Mouse (Mus musculus) urinary bladder, postnatal 10 days (tissue): ENCODE data around the gene 1110008P14Rik.

Source experiments
- DNase-seq: peaks from one replicate; pipeline ENCODE4 v3.0.0; 2022; ENCODE audit warnings: low spot score

The 1110008P14Rik gene

GRCm38 (mm10) chr2:32408429-32409424, 27.0 kb upstream of the 1110008P14Rik start:
- DNase-seq = no peak

GRCm38 (mm10) chr2:32407144-32407824, 25.5 kb upstream of the 1110008P14Rik start:
- no peak for DNase-seq

- peak; percentile 79 for DNase-seq
Observed at GRCm38 (mm10) chr2:32404663-32405062, 22.9 kb upstream of the 1110008P14Rik start.

- no peak for DNase-seq
Observed at GRCm38 (mm10) chr2:32396695-32397094, 15.0 kb upstream of the 1110008P14Rik start.

GRCm38 (mm10) chr2:32395946-32396621, 14.3 kb upstream of the 1110008P14Rik start:
- DNase-seq = peak; percentile 69

- peak; percentile 63 for DNase-seq
Observed at GRCm38 (mm10) chr2:32395484-32395945, 13.8 kb upstream of the 1110008P14Rik start, which contains the start of gene Ptges2. Gene Ptges2 (plus strand): TSS chr2:32395896.

- DNase-seq = no peak
Observed at GRCm38 (mm10) chr2:32394973-32395372, 13.2 kb upstream of the 1110008P14Rik start.

GRCm38 (mm10) chr2:32392063-32392462, 10.3 kb upstream of the 1110008P14Rik start:
- DNase-seq = no peak

GRCm38 (mm10) chr2:32390871-32391270, 9.1 kb upstream of the 1110008P14Rik start:
- DNase-seq = no peak

- DNase-seq = no peak
Observed at GRCm38 (mm10) chr2:32389157-32389556, 7.4 kb upstream of the 1110008P14Rik start.

- DNase-seq = no peak
Observed at GRCm38 (mm10) chr2:32387706-32388490, 6.2 kb upstream of the 1110008P14Rik start, which contains the start of gene Lcn2. Gene Lcn2 (minus strand): TSS chr2:32388252.

- no peak for DNase-seq
Observed at GRCm38 (mm10) chr2:32382689-32383088, 951 bp upstream of the 1110008P14Rik start.

- DNase-seq = no peak
Observed at GRCm38 (mm10) chr2:32381141-32381774, 480 bp downstream of the 1110008P14Rik start.

GRCm38 (mm10) chr2:32380001-32380500, 1.7 kb downstream of the 1110008P14Rik start:
- DNase-seq = no peak

GRCm38 (mm10) chr2:32376963-32377362, 4.8 kb downstream of the 1110008P14Rik start:
- DNase-seq = no peak

GRCm38 (mm10) chr2:32375317-32375940, 6.3 kb downstream of the 1110008P14Rik start:
- no peak for DNase-seq

GRCm38 (mm10) chr2:32374191-32374590, 7.5 kb downstream of the 1110008P14Rik start:
- no peak for DNase-seq

GRCm38 (mm10) chr2:32367315-32367714, 14.4 kb downstream of the 1110008P14Rik start:
- no peak for DNase-seq

GRCm38 (mm10) chr2:32364121-32364520, 17.6 kb downstream of the 1110008P14Rik start:
- no peak for DNase-seq
